Mouse (Mus musculus): ENCODE measurements around the gene Gspt2.
A peak's percentile ranks its signal among the peaks of the same experiment; 100 is the strongest.
"Not testable (repeated sequence)": the region's sequence is repeated elsewhere in the genome, so short reads cannot be mapped to it uniquely, and the experiment has no call there.

Gspt2 gene

GRCm38 (mm10) chrX:94635961-94636563, at the start of gene Gspt2:
Gspt2 (plus strand) TSS chrX:94636069.
- DNase-seq: peak; percentile 3

- peak; percentile 23 for DNase-seq
These were observed 10.8 kb upstream of the Gspt2 start for GRCm38 (mm10) chrX:94624835-94625803.

GRCm38 (mm10) chrX:94636911-94637310, 1.0 kb downstream of the Gspt2 start:
- DNase-seq: no peak

- no peak for DNase-seq
These were observed 12.7 kb downstream of the Gspt2 start for GRCm38 (mm10) chrX:94648541-94648940.

GRCm38 (mm10) chrX:94657734-94658133, 21.9 kb downstream of the Gspt2 start:
- no peak for DNase-seq

GRCm38 (mm10) chrX:94670814-94671213, 34.9 kb downstream of the Gspt2 start:
- DNase-seq: no peak

GRCm38 (mm10) chrX:94674977-94675376, 39.1 kb downstream of the Gspt2 start:
- peak; percentile 42 for DNase-seq

GRCm38 (mm10) chrX:94681581-94681980, 45.7 kb downstream of the Gspt2 start:
- not testable (repeated sequence) for DNase-seq

GRCm38 (mm10) chrX:94689593-94689992, 53.7 kb downstream of the Gspt2 start:
- not testable (repeated sequence) for DNase-seq
